Mouse (Mus musculus) myocyte (in vitro differentiated cells): Measurements from ENCODE around the gene Slc12a7.

Experiments used
- MYOD1 ChIP-seq, 3 experiments: IDR thresholded peaks; one replicate each; pipeline ENCODE4 v1.6.1; 2011; ENCODE audit warnings: control low read depth in 2 of 3, low read depth in 2 of 3, mild to moderate bottlenecking in 2 of 3, moderate library complexity in 1 of 3; ENCODE audit not compliant: insufficient read length in 2 of 3, control insufficient read depth in 1 of 3
- POLR2A ChIP-seq: IDR thresholded peaks from one replicate; pipeline ENCODE4 v1.6.1; 2011; ENCODE audit warnings: low read depth, mild to moderate bottlenecking, control low read depth, moderate library complexity; ENCODE audit not compliant: insufficient read length
- TCF12 ChIP-seq: IDR thresholded peaks from one replicate; pipeline ENCODE4 v1.6.1; 2011; ENCODE audit warnings: mild to moderate bottlenecking, control low read depth; ENCODE audit not compliant: poor library complexity, insufficient read depth, severe bottlenecking
- USF1 ChIP-seq: IDR thresholded peaks from one replicate; pipeline ENCODE4 v1.6.1; 2011; ENCODE audit warnings: low read depth, mild to moderate bottlenecking, control low read depth, moderate library complexity

- TF ChIP-seq POLR2A (no peak), MYOD1 (IDR thresholded peaks at IDR 0.05; ENCODE audit: control insufficient read depth in 1 of 3, insufficient read length in 2 of 3, low read depth in 2 of 3) (no peak), USF1 (no peak), TCF12 (no peak)
Observed at GRCm38 (mm10) chr13:73709491-73709890, 23.4 kb upstream of the Slc12a7 start.
